Mouse (Mus musculus) midbrain, embryonic 16.5 days (tissue): ENCODE measurements around the gene Arl6. TPM values are rescaled to one million over a fixed set of nuclear protein-coding genes. Genes with fewer than 3 reads are reported as not detected.

ENCODE experiments used
- polyA plus RNA-seq: library from polyadenylated mRNA; unstranded; fragments of >200 nt; fragmentation: Nextera tagmentation; extraction: Ambion mirVana; gene quantifications from 2 replicates; pipeline ENCODE4 v1.2.1, GENCODE M21; 2015

Arl6 gene
- polyA plus RNA-seq, 1 experiment from 2014 or later = 67.7 TPM

Other genes starting within 250 kb of the Arl6 start
- gene Gabrr3, start 232.1 kb downstream of the Arl6 start, polyA plus RNA-seq = not detected in 2 replicates
- gene Riox2, start 167.6 kb downstream of the Arl6 start, polyA plus RNA-seq = 15.7 and 16.0 TPM in 2 replicates
- 2.0 and 2.7 TPM in 2 replicates for gene Crybg3, start 38.4 kb downstream of the Arl6 start, polyA plus RNA-seq